Mouse (Mus musculus) heart, embryonic 10.5 days (tissue): ENCODE results near the gene Tex12. TPM values are rescaled to one million over a fixed set of nuclear protein-coding genes. Genes with fewer than 3 reads are reported as not detected.

Source experiments
- DNase-seq: peaks from one replicate; pipeline ENCODE4 v3.0.0-alpha.2; 2017; ENCODE audit warnings: low spot score
- H3K27ac ChIP-seq: fragments of 300-500 bp; sonication (generic); 2 replicates; pipeline ENCODE4 v1.5.1; 2016; ENCODE audit warnings: mild to moderate bottlenecking
- H3K27me3 ChIP-seq: fragments of 300-500 bp; sonication (generic); 2 replicates; pipeline ENCODE4 v1.6.1; 2016; ENCODE audit warnings: mild to moderate bottlenecking; ENCODE audit not compliant: poor library complexity, insufficient read depth, severe bottlenecking
- H3K36me3 ChIP-seq: fragments of 300-500 bp; sonication (generic); 2 replicates; pipeline ENCODE4 v1.6.1; 2016; ENCODE audit warnings: mild to moderate bottlenecking, moderate library complexity
- H3K4me1 ChIP-seq: fragments of 300-500 bp; sonication (generic); 2 replicates; pipeline ENCODE4 v1.6.1; 2016; ENCODE audit warnings: mild to moderate bottlenecking
- H3K4me3 ChIP-seq: fragments of 300-500 bp; sonication (generic); 2 replicates; pipeline ENCODE4 v1.5.1; 2016; ENCODE audit warnings: mild to moderate bottlenecking, moderate library complexity
- H3K9me3 ChIP-seq: fragments of 300-500 bp; sonication (generic); 2 replicates; pipeline ENCODE4 v1.6.1; 2016; ENCODE audit warnings: mild to moderate bottlenecking, moderate library complexity
- WGBS: fragments of 180-500 bp; shearing (Covaris S2); methylation state at CpG from one replicate; pipeline ENCODE4 v1.1.7; 2016; 5-methylcytosine and 5-hydroxymethylcytosine counted together
- polyA plus RNA-seq: library from polyadenylated mRNA; unstranded; fragments of >200 nt; fragmentation: Nextera tagmentation; extraction: Ambion mirVana; gene quantifications from 2 replicates; pipeline ENCODE4 v1.2.1, GENCODE M21; 2016

The Tex12 gene
- polyA plus RNA-seq, 1 experiment from 2014 or later, result 0.25 TPM

DNA sequence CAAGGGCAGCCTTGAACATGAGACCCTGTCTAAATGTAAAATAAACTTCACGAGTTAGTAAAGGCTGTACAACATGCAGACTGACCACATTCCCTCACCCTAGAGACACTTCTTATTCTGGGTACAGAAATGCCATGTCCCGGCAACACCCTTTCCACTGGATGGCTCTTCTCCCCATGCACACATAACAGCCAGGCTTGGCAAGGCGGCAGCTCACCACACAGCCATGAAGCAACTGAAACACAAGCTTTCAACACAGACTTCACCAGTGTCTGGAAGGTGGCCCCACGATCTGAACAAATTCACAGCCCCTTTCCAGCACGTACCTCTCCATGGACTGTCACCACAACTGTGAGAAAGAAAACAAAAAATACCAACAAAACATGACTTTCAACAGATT lies 36.2 kb downstream of the Tex12 start:
- Histone ChIP-seq H3K4me1 (peaks cover 15% of the 10 kb centered on the region), H3K36me3 (peaks cover 15% of the 10 kb centered on the region), H3K9me3 (no peaks in the 10 kb centered on the region), H3K27me3 (no peaks in the 10 kb centered on the region), H3K4me3 (no peak overlapping the region), H3K27ac (no peak overlapping the region)
- DNase-seq, result no peak
- 88% methylated on average over 5 of the region's 5 CpGs for WGBS

DNA sequence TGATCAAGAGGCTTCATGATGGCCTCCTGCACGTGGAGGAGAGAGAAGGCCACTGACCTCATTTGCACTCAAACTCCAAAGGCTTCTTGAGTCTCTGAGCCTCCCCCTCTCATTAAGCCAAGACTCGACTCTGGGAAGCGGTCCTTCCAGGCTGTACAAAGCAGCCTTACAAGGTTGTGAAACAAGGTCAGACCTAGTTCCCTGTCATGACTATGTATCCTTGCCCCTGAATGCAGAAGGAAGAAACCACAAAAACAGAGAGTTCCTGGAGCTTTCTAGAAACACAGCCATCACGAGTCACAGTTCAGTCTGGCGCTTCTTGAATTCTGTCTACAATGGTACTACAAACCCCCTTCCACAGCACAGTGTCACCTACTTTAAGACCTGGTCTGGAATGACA lies 38.6 kb downstream of the Tex12 start:
- H3K9me3 ChIP-seq, result no peaks in the 10 kb centered on the region
- H3K4me3 ChIP-seq, result no peak overlapping the region
- no peaks in the 10 kb centered on the region for H3K27me3 ChIP-seq
- peaks cover 10% of the 10 kb centered on the region for H3K4me1 ChIP-seq
- DNase-seq, result no peak
- H3K27ac ChIP-seq, result no peak overlapping the region
- H3K36me3 ChIP-seq, result peaks cover 15% of the 10 kb centered on the region
- 79% methylated on average over 5 of the region's 5 CpGs for WGBS

DNA sequence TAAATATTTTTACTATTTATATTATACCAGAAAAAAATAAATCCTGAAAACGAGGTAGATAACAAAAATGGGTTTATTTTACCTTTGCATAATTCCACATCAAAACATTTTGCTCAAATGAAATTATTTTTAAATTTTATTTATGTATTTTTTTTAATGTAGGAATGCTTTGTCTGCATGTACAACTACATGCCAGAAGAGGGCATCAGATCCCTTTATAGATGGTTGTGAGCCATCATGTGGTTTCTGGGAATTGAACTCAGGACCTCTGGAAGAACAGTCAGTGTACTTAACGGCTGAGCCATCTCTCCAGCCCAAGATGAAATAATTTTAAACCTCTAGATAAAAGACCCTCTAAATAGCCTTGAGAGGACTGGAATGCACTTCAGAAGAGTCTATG lies 39.6 kb downstream of the Tex12 start:
- no peak overlapping the region for H3K4me3 ChIP-seq
- H3K27me3 ChIP-seq, result no peaks in the 10 kb centered on the region
- no peaks in the 10 kb centered on the region for H3K4me1 ChIP-seq
- H3K27ac ChIP-seq, result no peak overlapping the region
- 61% methylated on average over 2 of the region's 2 CpGs for WGBS
- peaks cover 15% of the 10 kb centered on the region for H3K36me3 ChIP-seq
- DNase-seq, result no peak
- H3K9me3 ChIP-seq, result no peaks in the 10 kb centered on the region

DNA sequence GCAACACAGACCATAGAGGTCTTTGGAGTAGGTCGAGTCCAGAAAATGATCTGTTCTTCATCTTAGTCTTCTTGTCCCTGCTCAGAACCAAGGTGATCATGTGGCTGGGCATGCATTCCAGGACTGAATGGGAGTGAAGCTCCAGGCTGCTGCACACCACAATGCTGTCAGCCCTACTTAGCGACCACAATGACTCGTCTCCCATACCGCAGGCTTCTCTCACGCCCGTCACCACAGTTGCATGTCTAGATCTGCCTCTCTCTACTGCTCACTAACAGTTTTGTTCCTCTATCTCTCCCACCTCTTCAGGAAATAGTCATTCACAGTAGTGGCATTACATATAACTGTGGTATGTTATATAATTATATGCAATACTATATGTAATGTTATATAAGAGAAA lies 40.4 kb downstream of the Tex12 start:
- no peak overlapping the region for H3K4me3 ChIP-seq
- peaks cover 15% of the 10 kb centered on the region for H3K36me3 ChIP-seq
- H3K27me3 ChIP-seq, result no peaks in the 10 kb centered on the region
- no peak for DNase-seq
- no peak overlapping the region for H3K27ac ChIP-seq
- H3K9me3 ChIP-seq, result no peaks in the 10 kb centered on the region
- WGBS, result 74% methylated on average over 6 of the region's 6 CpGs
- H3K4me1 ChIP-seq, result no peaks in the 10 kb centered on the region

DNA sequence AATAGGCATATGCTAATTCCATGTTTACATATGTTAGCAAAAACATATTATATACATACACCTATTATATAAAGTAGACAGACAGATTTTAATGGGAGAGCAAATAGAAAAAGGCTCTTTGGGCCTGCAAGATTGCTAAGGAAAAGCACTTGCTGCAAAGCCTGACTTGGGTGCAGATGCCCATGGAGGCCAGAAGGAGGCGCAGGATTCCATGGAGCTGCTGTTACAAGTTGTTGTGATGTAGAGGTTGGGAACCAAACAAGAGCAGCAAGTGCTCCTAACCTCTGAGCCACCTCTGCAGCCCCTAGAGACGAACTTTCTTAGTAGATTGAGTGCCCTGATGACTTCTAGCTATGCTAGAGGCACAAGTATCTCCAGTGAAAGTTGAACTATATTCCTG lies 42.3 kb downstream of the Tex12 start:
- peaks cover 9% of the 10 kb centered on the region for H3K36me3 ChIP-seq
- H3K27ac ChIP-seq, result no peak overlapping the region
- WGBS, result 10% methylated on average over 2 of the region's 2 CpGs
- no peaks in the 10 kb centered on the region for H3K27me3 ChIP-seq
- no peak for DNase-seq
- no peaks in the 10 kb centered on the region for H3K9me3 ChIP-seq
- no peak overlapping the region for H3K4me3 ChIP-seq
- no peaks in the 10 kb centered on the region for H3K4me1 ChIP-seq

DNA sequence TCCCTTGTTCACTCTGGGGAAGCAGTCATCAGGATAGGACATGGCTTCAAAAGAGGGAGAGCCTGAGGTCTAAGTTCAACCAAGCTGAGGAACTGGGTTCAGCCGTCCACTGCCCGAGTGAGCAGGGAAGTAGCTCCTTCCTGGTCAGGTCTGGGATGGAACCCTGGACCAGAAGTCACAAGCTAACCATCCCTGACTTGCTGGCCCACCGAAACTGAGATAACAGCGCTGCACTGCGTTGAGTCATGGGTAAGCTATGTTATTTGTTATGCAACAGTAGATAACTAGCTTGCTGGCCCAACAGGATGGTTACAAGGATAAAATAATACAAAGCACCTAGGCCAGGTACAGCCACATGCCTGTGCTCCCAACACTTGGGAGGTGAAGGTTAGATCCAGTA lies 45.7 kb downstream of the Tex12 start:
- Histone ChIP-seq H3K9me3 (no peaks in the 10 kb centered on the region), H3K4me3 (no peak overlapping the region), H3K27me3 (no peaks in the 10 kb centered on the region), H3K27ac (no peak overlapping the region), H3K36me3 (peaks cover 1% of the 10 kb centered on the region), H3K4me1 (no peaks in the 10 kb centered on the region)
- WGBS, result 68% methylated on average over 5 of the region's 5 CpGs
- no peak for DNase-seq

DNA sequence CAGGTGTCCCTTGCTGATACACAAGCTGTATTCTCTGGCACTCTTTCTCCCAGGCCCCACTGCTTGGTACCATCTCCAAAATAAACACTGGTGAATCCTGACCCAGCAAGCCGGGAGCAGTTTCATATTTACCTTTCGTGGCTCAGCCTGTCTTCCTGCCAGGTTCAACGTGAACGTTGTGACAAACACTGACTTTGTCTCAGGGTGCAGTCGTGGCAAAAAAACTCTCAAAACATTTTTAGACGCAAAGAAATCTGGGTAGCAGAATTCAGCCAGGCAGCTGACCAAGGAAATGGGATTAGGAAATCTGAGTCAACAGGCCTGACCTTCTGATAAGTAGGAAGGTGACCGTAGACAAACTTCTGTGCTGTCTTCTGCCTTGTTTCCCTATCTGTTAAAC lies 53.6 kb downstream of the Tex12 start:
- Histone ChIP-seq H3K27me3 (no peaks in the 10 kb centered on the region), H3K9me3 (no peaks in the 10 kb centered on the region), H3K36me3 (no peaks in the 10 kb centered on the region), H3K4me1 (peaks cover 7% of the 10 kb centered on the region), H3K27ac (no peak overlapping the region), H3K4me3 (no peak overlapping the region)
- WGBS, result 51% methylated on average over 7 of the region's 7 CpGs
- no peak for DNase-seq

Other genes with a start within 250 kb of the Tex12 start
- gene Rpl10-ps3, start 216.4 kb downstream of the Tex12 start, polyA plus RNA-seq, result 151 and 194 TPM in 2 replicates
- gene Plet1, start 66.8 kb downstream of the Tex12 start, polyA plus RNA-seq, result 2.2 and 4.2 TPM in 2 replicates
- 78.6 and 92.2 TPM in 2 replicates for gene Pts, start 32.6 kb downstream of the Tex12 start, polyA plus RNA-seq
- gene Il18, start 6.5 kb downstream of the Tex12 start, polyA plus RNA-seq, result 2.4 and 2.5 TPM in 2 replicates
- gene Bco2, start 6.1 kb downstream of the Tex12 start, polyA plus RNA-seq, result 0.21 TPM in 1 of 2 replicates, not detected in the other
- gene Sdhd, start 42.5 kb upstream of the Tex12 start, polyA plus RNA-seq, result 552 and 673 TPM in 2 replicates
- 288 and 294 TPM in 2 replicates for gene Timm8b, start 42.6 kb upstream of the Tex12 start, polyA plus RNA-seq
- 3.4 and 5.3 TPM in 2 replicates for gene Pih1d2, start 56.0 kb upstream of the Tex12 start, polyA plus RNA-seq
- 14.8 and 20.8 TPM in 2 replicates for gene Nkapd1, start 56.1 kb upstream of the Tex12 start, polyA plus RNA-seq
- gene Dlat, start 98.5 kb upstream of the Tex12 start, polyA plus RNA-seq, result 105 and 151 TPM in 2 replicates
- gene Dixdc1, start 178.2 kb upstream of the Tex12 start, polyA plus RNA-seq, result 5.3 and 7.6 TPM in 2 replicates
- gene 2310030G06Rik, start 185.2 kb upstream of the Tex12 start, polyA plus RNA-seq, result 8.4 TPM in 2 replicates
- gene Cryab, start 190.0 kb upstream of the Tex12 start, polyA plus RNA-seq, result 483 and 791 TPM in 2 replicates
- 227 and 370 TPM in 2 replicates for gene Hspb2, start 191.0 kb upstream of the Tex12 start, polyA plus RNA-seq
- 10.6 and 12.2 TPM in 2 replicates for gene Fdxacb1, start 206.9 kb upstream of the Tex12 start, polyA plus RNA-seq
- 44.0 and 47.2 TPM in 2 replicates for gene Alg9, start 213.7 kb upstream of the Tex12 start, polyA plus RNA-seq
- 17.4 and 21.6 TPM in 2 replicates for gene 1110032A03Rik, start 214.2 kb upstream of the Tex12 start, polyA plus RNA-seq